Mouse (Mus musculus) gonadal fat pad, adult 2 months (tissue): ENCODE results near the gene Amfr. TPM values are rescaled to one million over a fixed set of nuclear protein-coding genes. Genes with fewer than 3 reads are reported as not detected.

Experiments used
- DNase-seq: peaks from one replicate; pipeline ENCODE4 v3.0.0-alpha.2; 2012; ENCODE audit warnings: low read depth
- polyA plus RNA-seq: library from polyadenylated mRNA; depleted of rRNA; stranded (reverse); fragments of >200 nt; gene quantifications from 2 replicates; pipeline ENCODE4 v1.2.3, GENCODE M21; 2012; rRNA removed

The Amfr gene
- polyA plus RNA-seq, 1 experiment, result 138 TPM

- DNase-seq, result no peak
Observed at GRCm38 (mm10) chr8:93933288-93933687, 79.4 kb downstream of the Amfr start.

- DNase-seq, result no peak
Observed at GRCm38 (mm10) chr8:93932873-93933272, 79.8 kb downstream of the Amfr start.

- DNase-seq, result no peak
Observed at GRCm38 (mm10) chr8:93931336-93931735, 81.3 kb downstream of the Amfr start.

GRCm38 (mm10) chr8:93929233-93929632 is 83.4 kb downstream of the Amfr start:
- no peak for DNase-seq

- no peak for DNase-seq
Observed at GRCm38 (mm10) chr8:93925513-93925912, 87.1 kb downstream of the Amfr start.

GRCm38 (mm10) chr8:93923897-93924334 is 88.7 kb downstream of the Amfr start:
- DNase-seq, result no peak

Other genes starting within 250 kb of the Amfr start
- gene Gnao1, start 202.9 kb downstream of the Amfr start, polyA plus RNA-seq, result 10.4 and 16.0 TPM in 2 replicates
- 10.0 and 16.2 TPM in 2 replicates for gene Nudt21, start 24.2 kb upstream of the Amfr start, polyA plus RNA-seq
- 9.0 and 9.4 TPM in 2 replicates for gene Ogfod1, start 24.4 kb upstream of the Amfr start, polyA plus RNA-seq
- gene Bbs2, start 86.1 kb upstream of the Amfr start, polyA plus RNA-seq, result 26.9 and 28.2 TPM in 2 replicates
- gene Mt4, start 124.4 kb upstream of the Amfr start, polyA plus RNA-seq, result not detected in 2 replicates
- 4.9 and 22.1 TPM in 2 replicates for gene Mt3, start 139.8 kb upstream of the Amfr start, polyA plus RNA-seq
- gene Mt2, start 159.8 kb upstream of the Amfr start, polyA plus RNA-seq, result 147 and 159 TPM in 2 replicates
- 866 and 1,103 TPM in 2 replicates for gene Mt1, start 166.2 kb upstream of the Amfr start, polyA plus RNA-seq
- 22.7 and 24.3 TPM in 2 replicates for gene Nup93, start 201.7 kb upstream of the Amfr start, polyA plus RNA-seq